Mouse (Mus musculus): ENCODE results near the gene Mfsd2a.

DNA sequence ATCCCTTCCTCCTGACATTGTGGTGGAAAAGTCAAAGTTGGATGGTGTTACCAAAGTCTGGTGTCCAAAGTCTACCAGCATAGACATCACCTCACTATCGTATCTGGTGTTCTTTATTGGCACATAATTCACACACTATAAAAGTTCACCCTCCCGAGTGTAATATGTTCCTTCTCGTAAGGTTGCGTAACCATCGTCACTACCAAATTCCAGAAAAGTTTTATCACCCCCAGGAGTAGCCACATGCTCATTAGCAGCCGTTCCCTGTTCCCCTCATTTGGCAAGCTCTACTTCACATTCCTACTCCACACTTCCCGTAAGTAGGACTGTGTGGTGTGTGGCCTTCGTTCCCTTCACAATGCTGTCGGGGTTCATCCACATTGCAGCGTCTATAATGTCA lies 55.6 kb downstream of the Mfsd2a start:
- no peak for TF ChIP-seq CTCF (IDR thresholded peaks at IDR 0.05; ENCODE audit: borderline replicate concordance, insufficient read depth, low read depth, low read length)
- no peak for TF ChIP-seq POLR2A (IDR thresholded peaks at IDR 0.05; ENCODE audit: borderline replicate concordance, insufficient read depth, low read length)
